Mouse (Mus musculus) embryonic fibroblast, embryonic 13.5 days (primary cell): ENCODE results near the gene Ush2a.

Experiments used
- CTCF ChIP-seq: IDR thresholded peaks from 2 replicates; pipeline ENCODE4 v1.5.1; 2011; ENCODE audit warnings: mild to moderate bottlenecking, control low read depth, low read length, moderate library complexity, borderline replicate concordance; ENCODE audit not compliant: insufficient read depth
- POLR2A ChIP-seq: IDR thresholded peaks from 2 replicates; pipeline ENCODE4 v1.6.1; 2011; ENCODE audit warnings: low read depth, mild to moderate bottlenecking, control low read depth, low read length, moderate library complexity

DNA sequence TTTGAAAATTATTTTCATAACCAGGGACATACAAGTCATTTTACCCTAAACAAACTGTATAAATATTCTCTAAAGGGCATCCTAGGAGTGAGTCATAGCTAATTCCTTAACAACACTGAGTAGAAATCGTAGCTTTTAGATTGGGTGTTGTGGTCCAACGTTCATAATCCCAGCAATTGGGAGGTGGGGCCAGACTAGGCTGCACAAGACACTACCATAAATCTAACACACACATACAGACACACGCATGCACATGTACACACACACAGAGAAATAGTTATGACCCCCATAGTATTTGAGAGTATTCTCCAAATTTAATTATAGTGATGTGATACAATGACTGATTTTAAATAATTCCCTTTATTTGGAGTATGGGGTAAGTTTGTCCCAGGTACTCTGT is 125.5 kb downstream of the Ush2a start:
- TF ChIP-seq POLR2A (no peak), CTCF (no peak)
